Mouse (Mus musculus) kidney, adult 9 months (tissue): Measurements from ENCODE around the gene Katnbl1.

ENCODE experiments used
- DNase-seq: peaks from one replicate; pipeline ENCODE4 v3.0.0; 2022

Gene Katnbl1

GRCm38 (mm10) chr2:112378973-112379898 lies at the start of gene Katnbl1:
Gene Katnbl1 (plus strand): TSS chr2:112379211.
- DNase-seq = peak; percentile 93

- no peak for DNase-seq
Observed at GRCm38 (mm10) chr2:112332051-112332898, 46.7 kb upstream of the Katnbl1 start.

GRCm38 (mm10) chr2:112337211-112337610 lies 41.8 kb upstream of the Katnbl1 start:
- no peak for DNase-seq

- peak; percentile 22 for DNase-seq
Observed at GRCm38 (mm10) chr2:112339736-112340135, 39.3 kb upstream of the Katnbl1 start.

- DNase-seq = no peak
Observed at GRCm38 (mm10) chr2:112341117-112341516, 37.9 kb upstream of the Katnbl1 start.

- no peak for DNase-seq
Observed at GRCm38 (mm10) chr2:112348246-112348645, 30.8 kb upstream of the Katnbl1 start.

GRCm38 (mm10) chr2:112353685-112354455 lies 25.1 kb upstream of the Katnbl1 start:
- no peak for DNase-seq

GRCm38 (mm10) chr2:112359611-112360010 lies 19.4 kb upstream of the Katnbl1 start:
- no peak for DNase-seq

GRCm38 (mm10) chr2:112360012-112360780 lies 18.8 kb upstream of the Katnbl1 start:
- no peak for DNase-seq

- DNase-seq = no peak
Observed at GRCm38 (mm10) chr2:112360781-112361169, 18.2 kb upstream of the Katnbl1 start.

GRCm38 (mm10) chr2:112367222-112367621 lies 11.8 kb upstream of the Katnbl1 start:
- no peak for DNase-seq

- peak; percentile 93 for DNase-seq
Observed at GRCm38 (mm10) chr2:112367726-112368673, 11.0 kb upstream of the Katnbl1 start, which contains the start of gene Emc4. Gene Emc4 (minus strand): TSS chr2:112368027.

- no peak for DNase-seq
Observed at GRCm38 (mm10) chr2:112369941-112370340, 9.1 kb upstream of the Katnbl1 start.

GRCm38 (mm10) chr2:112373141-112373540 lies 5.9 kb upstream of the Katnbl1 start:
- DNase-seq = no peak

- DNase-seq = peak; percentile 26
Observed at GRCm38 (mm10) chr2:112374610-112375009, 4.4 kb upstream of the Katnbl1 start.

- DNase-seq = no peak
Observed at GRCm38 (mm10) chr2:112380131-112380530, 1.1 kb downstream of the Katnbl1 start.

GRCm38 (mm10) chr2:112381219-112381618 lies 2.2 kb downstream of the Katnbl1 start:
- no peak for DNase-seq

- DNase-seq = no peak
Observed at GRCm38 (mm10) chr2:112390843-112391242, 11.8 kb downstream of the Katnbl1 start.

GRCm38 (mm10) chr2:112391346-112392000 lies 12.5 kb downstream of the Katnbl1 start:
- DNase-seq = no peak

GRCm38 (mm10) chr2:112392689-112393088 lies 13.7 kb downstream of the Katnbl1 start:
- no peak for DNase-seq
